In genomic region chr13:92274274-92275198, GRCm38 (mm10) we compare ENCODE assay signal across 8 mouse cellular contexts. TPM values are rescaled to one million over a fixed set of nuclear protein-coding genes. Genes with fewer than 3 reads are reported as not detected.
DNase-seq lines count a peak whose midpoint lies in the region; ATAC-seq and TF ChIP-seq lines count a peak whose summit lies in the region.

No protein-coding gene starts in this region.

- H3K27ac ChIP-seq in embryonic facial prominence, embryonic 15.5 days (replicated peaks) = no peak overlapping the region
- H3K27ac ChIP-seq in left cerebral cortex, adult 2 months = no peak overlapping the region
- no peak overlapping the region for H3K27ac ChIP-seq in midbrain, embryonic 13.5 days

- no peak; the same call in 1 of the 2 replicates for ATAC-seq in embryonic facial prominence, embryonic 15.5 days (ENCODE audit: insufficient number of reproducible peaks, low FRiP score, low TSS enrichment, low read depth)
- no peak for ATAC-seq in midbrain, embryonic 13.5 days

- no peak overlapping the region for H3K4me3 ChIP-seq in embryonic facial prominence, embryonic 15.5 days (replicated peaks)
- no peak overlapping the region for H3K4me3 ChIP-seq in left cerebral cortex, adult 2 months
- H3K4me3 ChIP-seq in midbrain, embryonic 13.5 days (replicated peaks) = no peak overlapping the region

- peak; percentile 30 to 52 for DNase-seq in cerebellum, postnatal 10 days
- DNase-seq in cerebellum, adult 8-10 months = no peak
- peak; percentile 63 for DNase-seq in 3T3-L1 (ENCODE audit: low read depth, low spot score)
- peak; percentile 71 to 76 for DNase-seq in heart, postnatal 14 days
- peak; percentile 43 to 57 for DNase-seq in left cerebral cortex, adult 2 months (ENCODE audit: extremely low spot score in 1 of 2, low spot score in 2 of 2)
- DNase-seq in naive thymus-derived CD4-positive, alpha-beta T cell, adult 2 months (ENCODE audit: low read depth) = peak; percentile 76

- H3K9ac ChIP-seq in embryonic facial prominence, embryonic 15.5 days = no peak overlapping the region
- H3K9ac ChIP-seq in midbrain, embryonic 13.5 days (replicated peaks) = no peak overlapping the region

- no peak for TF ChIP-seq CTCF in left cerebral cortex, adult 2 months (IDR thresholded peaks at IDR 0.05)

- H3K27me3 ChIP-seq in embryonic facial prominence, embryonic 15.5 days = no peaks in the 10 kb centered on the region
- no peaks in the 10 kb centered on the region for H3K27me3 ChIP-seq in midbrain, embryonic 13.5 days

- intact Hi-C loops in heart, postnatal 14 days (cut with DNase I) = no loop called here
- intact Hi-C loops in left cerebral cortex, adult 2 months (cut with DNase I) = no loop called here

- no peaks in the 10 kb centered on the region for H3K9me3 ChIP-seq in embryonic facial prominence, embryonic 15.5 days (replicated peaks)
- H3K9me3 ChIP-seq in midbrain, embryonic 13.5 days = no peaks in the 10 kb centered on the region

- H3K4me1 ChIP-seq in embryonic facial prominence, embryonic 15.5 days = peaks cover 6% of the 10 kb centered on the region; the same call in 1 of the 2 replicates
- no peaks in the 10 kb centered on the region for H3K4me1 ChIP-seq in midbrain, embryonic 13.5 days (replicated peaks)

- WGBS in embryonic facial prominence, embryonic 15.5 days = 37% methylated on average over 14 of the region's 14 CpGs
- WGBS in midbrain, embryonic 13.5 days = 86% methylated on average over 14 of the region's 14 CpGs

- H3K36me3 ChIP-seq in embryonic facial prominence, embryonic 15.5 days = 0 out of 2 replicates have a peak, but pooled peaks cover 6% of the 10 kb centered on the region
- H3K36me3 ChIP-seq in midbrain, embryonic 13.5 days = peaks cover 13% of the 10 kb centered on the region; the same call in 1 of the 2 replicates

- H3K4me2 ChIP-seq in embryonic facial prominence, embryonic 15.5 days (replicated peaks) = peak overlapping the region; percentile 18; the same call in 1 of the 2 replicates
- H3K4me2 ChIP-seq in midbrain, embryonic 13.5 days (replicated peaks) = no peak overlapping the region

RNA-seq across cellular contexts. Expression of gene Gm20379, which starts 31.2 kb away (rescaled TPM):
- 0.63 and 1.3 TPM in 2 replicates for polyA plus RNA-seq in embryonic facial prominence, embryonic 15.5 days (2015; fragmentation: Nextera tagmentation; extraction: Ambion mirVana)
- not detected for total RNA-seq in heart, postnatal 14 days (2021)
- total RNA-seq in left cerebral cortex, adult 2 months (2021) = not detected
- polyA plus RNA-seq in midbrain, embryonic 13.5 days (2015; fragmentation: Nextera tagmentation; extraction: Ambion mirVana) = 0.88 and 1.0 TPM in 2 replicates
